Mouse (Mus musculus) mouse trophoblast stem cell (cell line): ENCODE measurements around the gene 2700049A03Rik.

ENCODE experiments used
- in situ Hi-C, 2 experiments: fragments of 300-500 bp; cut with MseI, MboI; formaldehyde crosslinking; loops; 2 replicates in 1 of 2; 3 replicates in 1 of 2; pipeline ENCODE4 v1.15.1; 2025

Gene 2700049A03Rik

GRCm38 (mm10) chr12:71264211-71264610 is 127.6 kb downstream of the 2700049A03Rik start:
- in situ Hi-C loops, result no loop called here

GRCm38 (mm10) chr12:71269367-71269766 is 132.7 kb downstream of the 2700049A03Rik start:
- in situ Hi-C loops, result no loop called here

GRCm38 (mm10) chr12:71271131-71271530 is 134.5 kb downstream of the 2700049A03Rik start:
- in situ Hi-C loops, result no loop called here

- in situ Hi-C loops, result no loop called here
Measured at GRCm38 (mm10) chr12:71274519-71275237, 138.0 kb downstream of the 2700049A03Rik start.

- in situ Hi-C loops, result no loop called here
Measured at GRCm38 (mm10) chr12:71275906-71276595, 139.4 kb downstream of the 2700049A03Rik start.

GRCm38 (mm10) chr12:71279521-71280262 is 143.0 kb downstream of the 2700049A03Rik start:
- in situ Hi-C loops, result no loop called here

- in situ Hi-C loops, result no loop called here
Measured at GRCm38 (mm10) chr12:71281201-71281768, 144.6 kb downstream of the 2700049A03Rik start.

- in situ Hi-C loops, result no loop called here
Measured at GRCm38 (mm10) chr12:71285399-71285798, 148.8 kb downstream of the 2700049A03Rik start.

GRCm38 (mm10) chr12:71290460-71290859 is 153.8 kb downstream of the 2700049A03Rik start:
- in situ Hi-C loops, result no loop called here
